Mouse (Mus musculus): ENCODE results near the gene Lin7a. TPM values are rescaled to one million over a fixed set of nuclear protein-coding genes. Genes with fewer than 3 reads are reported as not detected.

The Lin7a gene
- 50.0 TPM for polyA plus RNA-seq (2014; fragmentation: Illumina TruSeq; extraction: RNeasy Lipid Tissue Mini Kit (QIAGEN cat#74804); ENCODE audit: low read depth, low replicate concordance)

DNA sequence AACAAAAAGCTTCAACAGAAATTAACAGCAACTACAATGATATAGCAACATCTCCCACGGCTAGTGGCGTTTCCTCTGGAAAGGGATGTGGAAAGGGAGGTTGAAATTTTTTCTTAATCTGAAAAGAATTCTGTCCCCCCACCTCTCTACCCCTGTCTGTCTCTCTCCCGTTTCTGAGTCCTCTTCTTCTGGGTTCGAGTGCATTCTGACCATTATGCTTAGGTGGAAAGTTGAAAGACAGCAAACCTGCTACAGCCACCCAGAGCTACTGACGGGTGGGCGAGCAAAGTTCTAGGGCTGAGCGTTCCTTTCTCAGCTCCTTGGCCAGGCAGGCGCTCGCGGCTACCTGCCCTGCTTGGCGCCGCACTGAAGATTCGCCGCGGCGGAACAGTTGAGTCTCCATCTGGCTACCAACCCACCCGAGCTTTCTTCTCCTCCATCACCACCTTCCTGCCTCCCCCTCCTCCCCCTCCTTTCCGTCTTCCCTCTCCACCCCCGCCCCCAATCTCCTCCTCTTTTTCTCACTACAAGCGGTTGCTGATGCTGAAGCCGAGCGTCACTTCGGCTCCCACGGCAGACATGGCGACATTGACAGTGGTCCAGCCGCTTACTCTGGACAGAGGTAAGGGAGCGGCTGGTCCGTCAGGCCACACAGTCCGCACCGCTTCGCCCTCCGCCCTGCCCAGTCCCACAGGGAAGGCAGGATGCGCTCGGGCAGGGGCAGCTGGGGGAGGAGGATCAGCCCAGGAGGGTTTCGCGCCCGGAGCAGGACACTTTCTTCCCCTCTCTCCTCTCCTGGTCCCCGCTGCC lies at the start of gene Lin7a:
Gene Lin7a (plus strand): TSS at position 366 of the 810 bp plus-strand sequence.

Other genes starting within 250 kb of the Lin7a start
- 4.8 TPM for gene Acss3, start 148.0 kb upstream of the Lin7a start, polyA plus RNA-seq (2014; fragmentation: Illumina TruSeq; extraction: RNeasy Lipid Tissue Mini Kit (QIAGEN cat#74804); ENCODE audit: low read depth, low replicate concordance)
- not detected for gene Myf5, start 214.4 kb downstream of the Lin7a start, polyA plus RNA-seq (2014; fragmentation: Illumina TruSeq; extraction: RNeasy Lipid Tissue Mini Kit (QIAGEN cat#74804); ENCODE audit: low read depth, low replicate concordance)
- gene Myf6, start 223.1 kb downstream of the Lin7a start, polyA plus RNA-seq (2014; fragmentation: Illumina TruSeq; extraction: RNeasy Lipid Tissue Mini Kit (QIAGEN cat#74804); ENCODE audit: low read depth, low replicate concordance), result 0.62 TPM